Mouse (Mus musculus): Measurements from ENCODE around the gene Tmem230.

Tmem230 gene

DNA sequence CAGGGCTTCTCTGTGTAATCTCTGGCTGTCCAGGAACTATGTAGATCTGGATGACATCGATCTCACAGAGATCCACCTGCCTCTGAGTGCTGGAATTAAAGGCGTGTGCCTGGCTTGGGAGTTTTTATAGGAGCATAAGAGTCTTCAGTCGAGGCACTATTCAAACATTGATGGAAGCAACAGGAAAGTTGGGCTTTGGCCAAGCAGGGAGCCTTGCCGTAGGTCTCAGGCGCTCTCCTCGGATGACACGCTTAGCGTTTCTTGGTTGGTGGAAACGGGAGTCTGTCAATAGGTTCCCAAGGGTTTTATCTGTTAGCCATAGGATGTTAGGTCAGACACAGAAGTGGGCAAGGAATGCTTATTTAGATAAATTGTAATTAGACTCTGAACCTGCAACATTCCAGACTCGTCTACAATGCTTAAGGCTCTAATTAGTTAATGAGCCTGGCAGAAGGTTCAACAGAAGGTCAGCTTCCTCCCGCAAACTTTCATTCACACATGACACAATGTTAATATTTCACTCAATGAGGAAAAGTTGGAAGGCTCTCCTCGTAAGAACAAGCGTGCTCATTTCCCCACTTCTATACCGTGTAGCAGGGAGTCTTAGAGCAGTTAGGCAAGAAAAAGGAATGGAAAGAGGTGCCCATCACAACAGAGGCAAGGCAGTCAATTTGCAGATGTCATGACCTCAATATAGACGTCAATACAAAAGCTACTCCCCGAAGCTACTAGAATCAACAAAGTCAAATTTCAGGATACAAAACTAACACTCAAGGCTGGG lies 13.4 kb downstream of the Tmem230 start:
- no peak for DNase-seq (ENCODE audit: low spot score in 2 of 2)

DNA sequence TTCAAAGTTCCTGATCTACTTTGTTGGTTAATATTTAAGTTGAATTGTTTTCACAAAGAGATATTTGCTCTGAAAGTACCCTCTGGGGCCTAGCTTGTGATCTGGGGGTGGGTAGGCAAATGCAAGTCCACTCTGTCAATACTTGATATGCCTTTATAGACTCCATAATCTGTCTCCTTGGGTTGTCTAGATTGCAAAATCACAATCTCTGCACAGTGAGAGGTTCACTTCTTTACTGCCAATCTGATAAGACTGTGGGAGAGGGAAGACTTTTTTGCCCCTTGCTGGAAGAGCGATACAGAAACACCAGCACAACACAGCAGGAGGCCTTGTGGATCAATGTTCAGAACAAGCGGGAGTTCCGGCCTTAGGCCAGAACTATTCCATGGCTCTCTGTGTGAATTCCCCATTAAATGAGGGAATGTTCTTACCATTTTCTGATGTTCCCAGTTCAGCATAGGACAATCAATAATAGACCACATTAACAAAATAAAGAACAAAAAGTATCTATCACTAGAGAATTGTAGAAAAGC lies 15.1 kb downstream of the Tmem230 start:
- no peak for DNase-seq (ENCODE audit: low spot score in 2 of 2)

GRCm38 (mm10) chr2:132224359-132224758 lies 23.2 kb downstream of the Tmem230 start:
- DNase-seq (ENCODE audit: low spot score in 2 of 2) = no peak

- no peak for DNase-seq (ENCODE audit: low spot score in 2 of 2)
Measured at GRCm38 (mm10) chr2:132221611-132222073, 26.0 kb downstream of the Tmem230 start.

GRCm38 (mm10) chr2:132211995-132212656 lies 35.5 kb downstream of the Tmem230 start:
- peak; percentile 11 to 50 for DNase-seq (ENCODE audit: low spot score in 2 of 2)

- DNase-seq (ENCODE audit: low spot score in 2 of 2) = no peak
Measured at GRCm38 (mm10) chr2:132210806-132211312, 36.7 kb downstream of the Tmem230 start.

GRCm38 (mm10) chr2:132208246-132208881 lies 39.2 kb downstream of the Tmem230 start:
- DNase-seq (ENCODE audit: low spot score in 2 of 2) = peak in 1 of 2 experiments; percentile 25

DNA sequence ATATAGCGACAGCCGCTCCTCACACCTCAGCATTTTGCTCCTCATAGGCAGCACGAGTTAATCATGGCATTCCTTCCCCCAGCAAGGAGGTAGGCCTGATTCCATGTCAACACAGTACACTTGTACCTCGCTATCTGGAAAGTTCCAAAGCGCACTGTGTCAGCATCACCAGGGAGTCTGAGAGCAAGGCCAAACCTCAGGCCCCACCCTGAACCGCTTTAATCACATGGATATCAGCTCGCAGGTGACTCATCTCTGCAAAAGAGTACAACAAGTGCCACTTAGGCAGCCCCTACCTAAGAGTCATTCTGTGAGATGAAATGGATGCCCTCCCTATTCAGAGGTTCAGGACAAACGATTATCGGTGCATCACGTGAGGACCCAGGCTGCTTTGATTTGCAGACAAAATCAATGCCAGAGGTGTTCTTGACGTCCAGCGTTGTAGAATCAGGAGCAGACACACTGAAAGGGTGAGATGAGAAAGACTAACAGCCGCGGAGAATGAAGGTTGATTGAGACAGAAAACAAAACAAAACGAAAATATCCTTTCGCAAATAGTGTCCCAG lies 41.2 kb downstream of the Tmem230 start:
- DNase-seq (ENCODE audit: low spot score in 2 of 2) = no peak

GRCm38 (mm10) chr2:132205549-132205948 lies 42.1 kb downstream of the Tmem230 start:
- no peak for DNase-seq (ENCODE audit: low spot score in 2 of 2)

DNA sequence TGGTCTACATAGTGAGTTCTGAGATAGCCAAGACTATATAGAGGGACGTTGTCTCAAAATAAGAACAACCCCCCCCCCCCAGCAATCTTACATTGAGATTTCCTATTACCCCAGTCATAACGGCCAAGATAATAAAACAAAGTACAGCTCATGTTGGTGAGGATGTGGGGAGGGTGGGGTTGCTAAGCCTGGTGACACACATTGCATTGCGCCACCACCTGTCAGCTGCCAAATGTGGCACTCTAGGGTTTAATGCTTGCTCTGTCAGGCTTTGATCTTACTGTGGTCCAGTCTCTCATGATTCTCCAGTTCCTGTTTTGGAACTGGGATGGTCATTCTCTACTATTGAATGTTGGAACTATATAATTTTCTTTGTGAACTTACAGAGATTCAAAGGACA lies 43.8 kb downstream of the Tmem230 start:
- DNase-seq (ENCODE audit: low spot score in 2 of 2) = no peak

GRCm38 (mm10) chr2:132203186-132203585 lies 44.4 kb downstream of the Tmem230 start:
- no peak for DNase-seq (ENCODE audit: low spot score in 2 of 2)

DNA sequence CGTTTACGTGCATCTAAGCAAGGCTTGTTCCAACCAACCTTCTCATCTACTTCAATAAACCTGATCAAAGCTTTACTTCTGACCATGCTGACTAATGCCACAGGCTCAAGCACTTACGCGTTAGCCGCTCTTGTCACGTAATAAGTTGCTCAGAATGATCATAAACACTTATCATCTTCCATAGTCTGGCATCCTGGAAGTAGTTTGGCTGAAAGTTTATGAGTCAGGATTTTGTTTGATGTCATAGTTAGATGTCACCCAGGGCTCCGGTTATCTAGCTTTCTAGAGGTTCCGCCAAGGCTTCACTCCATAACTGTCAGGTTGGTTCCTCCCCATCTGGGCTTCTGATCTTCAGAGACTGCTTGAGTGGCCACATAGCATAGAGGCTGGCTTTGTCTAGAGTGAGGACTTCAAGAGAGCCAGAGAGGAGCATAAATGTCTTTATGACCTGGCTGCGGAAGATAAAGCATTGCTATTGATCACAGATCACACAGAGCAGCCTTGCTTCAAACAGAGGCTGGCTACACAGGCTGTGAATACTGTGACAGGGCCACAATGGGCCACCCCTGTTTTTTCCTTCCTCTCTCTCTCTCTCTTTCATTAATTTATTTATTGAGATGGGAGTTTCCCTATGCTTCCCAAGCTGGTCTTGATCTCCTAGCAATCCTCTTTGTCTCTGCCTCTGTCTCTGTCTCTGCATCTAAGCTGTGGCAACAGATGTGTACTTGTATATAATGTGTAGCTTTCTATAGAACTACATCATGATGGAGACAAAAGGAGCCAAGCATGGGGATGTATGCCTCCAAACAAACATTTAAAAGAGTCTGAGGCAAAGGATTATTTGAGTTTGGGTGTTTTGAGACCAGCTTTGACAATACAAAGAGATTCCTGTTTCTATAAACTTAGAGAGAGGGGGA lies 49.3 kb downstream of the Tmem230 start:
- no peak for DNase-seq (ENCODE audit: low spot score in 2 of 2)

- no peak for DNase-seq (ENCODE audit: low spot score in 2 of 2)
Measured at GRCm38 (mm10) chr2:132195602-132196001, 52.0 kb downstream of the Tmem230 start.

GRCm38 (mm10) chr2:132190602-132191161 lies 56.9 kb downstream of the Tmem230 start:
- DNase-seq (ENCODE audit: low spot score in 2 of 2) = no peak
